Mouse (Mus musculus): ENCODE data around the gene Stx4a.

DNA sequence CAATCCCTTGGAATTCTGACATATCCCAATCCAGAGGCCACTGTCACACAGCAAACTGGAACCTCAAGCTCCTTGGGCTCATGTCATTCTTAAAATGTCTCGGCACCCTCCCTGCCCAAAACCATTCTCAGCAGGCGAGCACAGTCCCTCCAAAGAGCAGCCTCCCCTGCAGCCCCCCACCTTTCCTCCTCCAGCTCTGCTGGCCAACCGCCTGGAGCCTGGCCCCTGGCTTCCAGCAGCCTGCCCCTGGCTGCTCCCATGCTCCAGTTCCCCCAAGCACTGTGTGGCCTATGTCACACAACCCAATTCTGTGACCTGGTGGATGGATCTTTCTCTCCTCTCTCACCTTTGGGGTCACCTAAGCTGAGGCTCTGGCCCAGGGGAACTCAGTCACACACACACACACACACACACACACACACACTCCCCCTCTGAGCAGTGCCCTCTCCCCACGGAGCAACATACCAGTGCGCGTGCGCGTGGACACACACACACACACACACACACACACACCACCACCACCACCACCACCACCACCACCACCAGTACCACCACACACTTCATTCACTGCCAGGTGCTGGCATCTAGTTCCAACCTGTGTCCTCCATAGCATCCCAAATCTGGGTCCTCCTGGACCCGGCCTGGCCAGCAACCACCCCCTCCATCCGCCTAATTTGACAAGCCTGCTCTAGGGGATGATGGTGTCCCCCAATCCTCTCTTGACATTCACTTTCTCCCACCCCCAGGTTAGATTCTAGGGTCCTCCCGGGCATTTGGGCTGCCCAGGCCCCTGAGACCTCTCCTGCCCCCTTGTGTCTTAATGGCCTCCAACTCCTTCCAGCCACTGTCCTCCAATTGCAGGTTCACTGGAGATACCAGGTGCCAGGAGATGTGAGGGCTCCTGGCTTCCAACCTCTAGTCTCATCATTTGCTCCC, 590 bp upstream of the Stx4a start:
- TF ChIP-seq CTCF (IDR thresholded peaks at IDR 0.05; ENCODE audit: borderline replicate concordance, extremely low read depth, insufficient read depth, insufficient read length) = peak; percentile 9; the same call in 1 of the 2 replicates
- TF ChIP-seq POLR2A (IDR thresholded peaks at IDR 0.05; ENCODE audit: borderline replicate concordance, extremely low read depth, insufficient read depth, insufficient read length, poor library complexity, severe bottlenecking) = no peak

All from brain, embryonic 14.5 days (tissue).